In the genomic region with DNA sequence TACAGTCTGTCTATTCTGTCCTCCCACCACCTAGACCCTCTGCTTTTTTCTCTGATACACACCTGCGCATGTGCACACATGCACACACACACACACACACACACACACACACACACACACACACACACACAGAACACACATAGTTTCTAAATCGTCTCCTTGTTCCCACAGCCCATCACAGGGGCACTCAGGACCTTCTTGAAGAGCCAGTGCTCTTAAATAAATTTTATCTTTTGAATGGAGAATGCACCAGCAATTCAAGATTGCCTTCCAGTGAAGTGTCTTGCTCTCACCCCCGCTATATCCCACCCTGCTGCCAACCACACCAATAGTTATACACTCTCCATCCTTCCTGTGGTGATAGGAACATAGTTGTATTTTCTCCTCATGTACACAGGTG, we compare ENCODE assay signal across 33 mouse cellular contexts.
"Had no signal": no experiment of that assay in that cellular context is flagged by ENCODE, and none has a peak within 500 bp of the region (broad histone marks: within the 10 kb centered on the region; RNA-seq: fewer than 3 reads in every experiment).

No protein-coding gene starts in this region.

- H3K4me3 ChIP-seq: heart, embryonic 12.5 days; heart, embryonic 13.5 days; heart, embryonic 15.5 days; hindbrain, embryonic 10.5 days; hindbrain, embryonic 12.5 days; hindbrain, embryonic 13.5 days; hindbrain, embryonic 15.5 days; intestine, embryonic 15.5 days; kidney, embryonic 15.5 days; layer of hippocampus, adult 2 months; left cerebral cortex, adult 2 months had no signal

- H3K27me3 ChIP-seq: heart, embryonic 12.5 days; heart, embryonic 13.5 days; heart, embryonic 15.5 days; hindbrain, embryonic 12.5 days; hindbrain, embryonic 15.5 days; intestine, embryonic 15.5 days had no signal

- H3K4me2 ChIP-seq: heart, embryonic 12.5 days; heart, embryonic 13.5 days; heart, embryonic 15.5 days; hindbrain, embryonic 12.5 days; hindbrain, embryonic 13.5 days; hindbrain, embryonic 14.5 days; hindbrain, embryonic 15.5 days; intestine, embryonic 15.5 days; kidney, embryonic 15.5 days had no signal

- ATAC-seq: hindbrain, embryonic 16.5 days; hindbrain, postnatal 0 days; inflammation-experienced regulatory T-cells, adult 6 months; intestine, embryonic 15.5 days; intestine, embryonic 16.5 days; intestine, postnatal 0 days had no signal

- H3K36me3 ChIP-seq: heart, embryonic 12.5 days; heart, embryonic 13.5 days; heart, embryonic 15.5 days; hindbrain, embryonic 10.5 days; hindbrain, embryonic 12.5 days; hindbrain, embryonic 13.5 days; hindbrain, embryonic 15.5 days; intestine, embryonic 15.5 days; kidney, embryonic 15.5 days had no signal

- H3K9me3 ChIP-seq: heart, embryonic 12.5 days; heart, embryonic 13.5 days; heart, embryonic 15.5 days; hindbrain, embryonic 10.5 days; hindbrain, embryonic 12.5 days; hindbrain, embryonic 13.5 days; hindbrain, embryonic 15.5 days; intestine, embryonic 15.5 days; kidney, embryonic 15.5 days had no signal

- H3K27ac ChIP-seq: heart, embryonic 13.5 days; heart, embryonic 15.5 days; hindbrain, embryonic 10.5 days; hindbrain, embryonic 12.5 days; hindbrain, embryonic 13.5 days; hindbrain, embryonic 14.5 days; hindbrain, embryonic 15.5 days; hindbrain, postnatal 0 days; intestine, embryonic 15.5 days; kidney, embryonic 15.5 days; kidney, postnatal 0 days; layer of hippocampus, adult 2 months; left cerebral cortex, adult 2 months had no signal

- DNase-seq: heart, postnatal 10 days; heart, postnatal 36 days; heart, postnatal 4 days; kidney, adult 11 months; kidney, adult 18-20 months; kidney, adult 2 months; kidney, adult 8-10 months; kidney, adult 9 months; kidney, postnatal 10 days; kidney, postnatal 14 days; kidney, postnatal 25 days; kidney, postnatal 36 days; kidney, postnatal 4 days; layer of hippocampus, adult 9-11 months; layer of hippocampus, postnatal 36 days had no signal

- H3K9ac ChIP-seq: heart, embryonic 12.5 days; heart, embryonic 13.5 days; heart, embryonic 15.5 days; hindbrain, embryonic 12.5 days; hindbrain, embryonic 13.5 days; hindbrain, embryonic 14.5 days; hindbrain, embryonic 15.5 days; intestine, embryonic 15.5 days; kidney, embryonic 15.5 days had no signal

- H3K4me1 ChIP-seq: intestine, embryonic 15.5 days had no signal
